Mouse (Mus musculus) C2C12 (cell line): ENCODE results near the gene Emilin1.

Experiments used
- CTCF ChIP-seq: IDR thresholded peaks from one replicate; pipeline ENCODE4 v1.5.1; 2011; ENCODE audit not compliant: control insufficient read depth, insufficient read depth, insufficient read length
- FOSL1 ChIP-seq: IDR thresholded peaks from one replicate; pipeline ENCODE4 v1.8.0; 2011; ENCODE audit warnings: mild to moderate bottlenecking, low read length; ENCODE audit not compliant: poor library complexity, insufficient read depth, severe bottlenecking
- MYOG ChIP-seq: IDR thresholded peaks from one replicate; pipeline ENCODE4 v1.6.1; 2011; ENCODE audit not compliant: control insufficient read depth, insufficient read length; ENCODE audit errors: extremely low read depth
- USF1 ChIP-seq: IDR thresholded peaks from one replicate; pipeline ENCODE4 v1.6.1; 2011; ENCODE audit warnings: low read depth, mild to moderate bottlenecking, control low read depth, moderate library complexity

- no peak for TF ChIP-seq CTCF
- TF ChIP-seq FOSL1, result no peak
- no peak for TF ChIP-seq MYOG
- no peak for TF ChIP-seq USF1
These were observed 24.7 kb upstream of the Emilin1 start, which contains the start of gene Agbl5 for GRCm38 (mm10) chr5:30888337-30889087.
